Mouse (Mus musculus): Measurements from ENCODE around the gene Pcyox1. TPM values are rescaled to one million over a fixed set of nuclear protein-coding genes. Genes with fewer than 3 reads are reported as not detected.

Gene Pcyox1
- polyA plus RNA-seq, 1 experiment, result 99.9 TPM

GRCm38 (mm10) chr6:86420491-86420890 lies 23.5 kb upstream of the Pcyox1 start:
- 0 out of 2 replicates have a peak, but pooled peaks cover 2% of the 10 kb centered on the region for H3K4me1 ChIP-seq (ENCODE audit: control insufficient read depth, insufficient read depth, low read length)
- H3K4me3 ChIP-seq (ENCODE audit: insufficient read depth, low read length), result no peak overlapping the region
- TF ChIP-seq POLR2A (IDR thresholded peaks at IDR 0.05; ENCODE audit: borderline replicate concordance, low read depth, low read length) (no peak), CTCF (IDR thresholded peaks at IDR 0.05; ENCODE audit: low read depth, low read length) (peak; percentile 38; the same call in 1 of the 2 replicates)
- H3K27ac ChIP-seq (ENCODE audit: insufficient read depth, low read depth, low read length), result no peak overlapping the region

GRCm38 (mm10) chr6:86419239-86419638 lies 22.3 kb upstream of the Pcyox1 start:
- Histone ChIP-seq H3K4me1 (ENCODE audit: control insufficient read depth, insufficient read depth, low read length) (0 out of 2 replicates have a peak, but pooled peaks cover 2% of the 10 kb centered on the region), H3K4me3 (ENCODE audit: insufficient read depth, low read length) (no peak overlapping the region), H3K27ac (ENCODE audit: insufficient read depth, low read depth, low read length) (no peak overlapping the region)
- TF ChIP-seq POLR2A (IDR thresholded peaks at IDR 0.05; ENCODE audit: borderline replicate concordance, low read depth, low read length) (no peak), CTCF (IDR thresholded peaks at IDR 0.05; ENCODE audit: low read depth, low read length) (no peak)

- TF ChIP-seq CTCF (IDR thresholded peaks at IDR 0.05; ENCODE audit: low read depth, low read length) (no peak), POLR2A (IDR thresholded peaks at IDR 0.05; ENCODE audit: borderline replicate concordance, low read depth, low read length) (no peak)
- H3K27ac ChIP-seq (ENCODE audit: insufficient read depth, low read depth, low read length), result no peak overlapping the region
- H3K4me1 ChIP-seq (ENCODE audit: control insufficient read depth, insufficient read depth, low read length), result 0 out of 2 replicates have a peak, but pooled peaks cover 2% of the 10 kb centered on the region
- no peak overlapping the region for H3K4me3 ChIP-seq (ENCODE audit: insufficient read depth, low read length)
These were observed 21.8 kb upstream of the Pcyox1 start for GRCm38 (mm10) chr6:86418711-86419110.

GRCm38 (mm10) chr6:86406306-86406705 lies 9.4 kb upstream of the Pcyox1 start:
- no peak overlapping the region for H3K4me3 ChIP-seq (ENCODE audit: insufficient read depth, low read length)
- TF ChIP-seq CTCF (IDR thresholded peaks at IDR 0.05; ENCODE audit: low read depth, low read length) (no peak), POLR2A (IDR thresholded peaks at IDR 0.05; ENCODE audit: borderline replicate concordance, low read depth, low read length) (no peak)
- H3K27ac ChIP-seq (ENCODE audit: insufficient read depth, low read depth, low read length), result no peak overlapping the region
- H3K4me1 ChIP-seq (ENCODE audit: control insufficient read depth, insufficient read depth, low read length), result peaks cover 9% of the 10 kb centered on the region

- Histone ChIP-seq H3K4me1 (ENCODE audit: control insufficient read depth, insufficient read depth, low read length) (peaks cover 15% of the 10 kb centered on the region), H3K4me3 (ENCODE audit: insufficient read depth, low read length) (peak overlapping the region; percentile 99), H3K27ac (ENCODE audit: insufficient read depth, low read depth, low read length) (peak overlapping the region; percentile 98)
- TF ChIP-seq CTCF (IDR thresholded peaks at IDR 0.05; ENCODE audit: low read depth, low read length) (no peak), POLR2A (IDR thresholded peaks at IDR 0.05; ENCODE audit: borderline replicate concordance, low read depth, low read length) (no peak)
These were observed 8.0 kb upstream of the Pcyox1 start for GRCm38 (mm10) chr6:86404996-86405395.

- H3K4me3 ChIP-seq (ENCODE audit: insufficient read depth, low read length), result peak within 1 kb of the TSS; percentile 99
- H3K4me1 ChIP-seq (ENCODE audit: control insufficient read depth, insufficient read depth, low read length), result peaks cover 20% of the 10 kb centered on the region
- peak within 1 kb of the TSS; percentile 98 for H3K27ac ChIP-seq (ENCODE audit: insufficient read depth, low read depth, low read length)
- TF ChIP-seq CTCF (IDR thresholded peaks at IDR 0.05; ENCODE audit: low read depth, low read length), result no peak
- no peak; the same call in 1 of the 2 replicates for TF ChIP-seq POLR2A (IDR thresholded peaks at IDR 0.05; ENCODE audit: borderline replicate concordance, low read depth, low read length)
These were observed 7.3 kb upstream of the Pcyox1 start, which contains the start of gene Tia1 for GRCm38 (mm10) chr6:86404100-86404861. Gene Tia1, plus strand, starts transcription at chr6:86404219.

GRCm38 (mm10) chr6:86403728-86404099 lies 6.8 kb upstream of the Pcyox1 start:
- Histone ChIP-seq H3K27ac (ENCODE audit: insufficient read depth, low read depth, low read length) (0 out of 2 replicates have a peak overlapping the region, but pooled peaks have one; percentile 12), H3K4me3 (ENCODE audit: insufficient read depth, low read length) (peak overlapping the region; percentile 27; the same call in 1 of the 2 replicates), H3K4me1 (ENCODE audit: control insufficient read depth, insufficient read depth, low read length) (peaks cover 20% of the 10 kb centered on the region)
- no peak for TF ChIP-seq CTCF (IDR thresholded peaks at IDR 0.05; ENCODE audit: low read depth, low read length)
- no peak for TF ChIP-seq POLR2A (IDR thresholded peaks at IDR 0.05; ENCODE audit: borderline replicate concordance, low read depth, low read length)

GRCm38 (mm10) chr6:86402681-86403607 lies 6.0 kb upstream of the Pcyox1 start:
- TF ChIP-seq POLR2A (IDR thresholded peaks at IDR 0.05; ENCODE audit: borderline replicate concordance, low read depth, low read length) (no peak), CTCF (IDR thresholded peaks at IDR 0.05; ENCODE audit: low read depth, low read length) (no peak)
- Histone ChIP-seq H3K27ac (ENCODE audit: insufficient read depth, low read depth, low read length) (no peak overlapping the region), H3K4me1 (ENCODE audit: control insufficient read depth, insufficient read depth, low read length) (peaks cover 26% of the 10 kb centered on the region), H3K4me3 (ENCODE audit: insufficient read depth, low read length) (no peak overlapping the region)

GRCm38 (mm10) chr6:86400972-86401371 lies 4.0 kb upstream of the Pcyox1 start:
- Histone ChIP-seq H3K4me1 (ENCODE audit: control insufficient read depth, insufficient read depth, low read length) (peaks cover 26% of the 10 kb centered on the region), H3K4me3 (ENCODE audit: insufficient read depth, low read length) (peak overlapping the region; percentile 53), H3K27ac (ENCODE audit: insufficient read depth, low read depth, low read length) (peak overlapping the region; percentile 60)
- TF ChIP-seq CTCF (IDR thresholded peaks at IDR 0.05; ENCODE audit: low read depth, low read length) (peak; percentile 68), POLR2A (IDR thresholded peaks at IDR 0.05; ENCODE audit: borderline replicate concordance, low read depth, low read length) (no peak)
